Mouse (Mus musculus) heart, embryonic 16.5 days (tissue): ENCODE measurements around the gene Ank3. TPM values are rescaled to one million over a fixed set of nuclear protein-coding genes. Genes with fewer than 3 reads are reported as not detected.

Experiments used
- ATAC-seq: fragments of 200-750 bp; cut with Nextera tagmentation; replicated peaks from 2 replicates; pipeline ENCODE4 v1.8.0; 2017; ENCODE audit warnings: moderate number of reproducible peaks; ENCODE audit not compliant: insufficient read depth, low FRiP score; ENCODE audit errors: extremely low read depth
- H3K27ac ChIP-seq: fragments of 300-500 bp; sonication (generic); 2 replicates; pipeline ENCODE4 v1.5.1; 2014; ENCODE audit warnings: mild to moderate bottlenecking, low read length, control low read depth, moderate library complexity
- H3K27me3 ChIP-seq: fragments of 300-500 bp; sonication (generic); 2 replicates; pipeline ENCODE4 v1.6.1; 2014; ENCODE audit warnings: low read length, mixed read lengths; ENCODE audit not compliant: control insufficient read depth, insufficient read depth
- H3K36me3 ChIP-seq: fragments of 300-500 bp; sonication (generic); 2 replicates; pipeline ENCODE4 v1.6.1; 2014; ENCODE audit not compliant: control insufficient read depth, insufficient read depth
- H3K4me1 ChIP-seq: fragments of 300-500 bp; sonication (generic); 2 replicates; pipeline ENCODE4 v1.6.1; 2014; ENCODE audit warnings: low read length, mixed read lengths; ENCODE audit not compliant: control insufficient read depth, insufficient read depth
- H3K4me2 ChIP-seq: fragments of 300-500 bp; sonication (generic); 2 replicates; pipeline ENCODE4 v1.6.1; 2014; ENCODE audit warnings: low read depth, mild to moderate bottlenecking, control low read depth, low read length
- H3K4me3 ChIP-seq: fragments of 300-500 bp; sonication (generic); 2 replicates; pipeline ENCODE4 v1.5.1; 2014; ENCODE audit warnings: mild to moderate bottlenecking, control low read depth, low read length
- H3K9ac ChIP-seq: fragments of 300-500 bp; sonication (generic); 2 replicates; pipeline ENCODE4 v1.6.1; 2014; ENCODE audit warnings: low read length, control low read depth
- H3K9me3 ChIP-seq: fragments of 300-500 bp; sonication (generic); replicated peaks from 2 replicates; pipeline ENCODE4 v1.6.1; 2016; ENCODE audit warnings: low read length; ENCODE audit not compliant: control insufficient read depth
- WGBS: fragments of 180-500 bp; shearing (Covaris S2); extraction: QIAGEN DNeasy Blood & Tissue Kit; methylation state at CpG from one replicate; pipeline ENCODE4 v1.1.7; 2014; 5-methylcytosine and 5-hydroxymethylcytosine counted together
- polyA plus RNA-seq: library from polyadenylated mRNA; unstranded; fragments of >200 nt; fragmentation: Nextera tagmentation; extraction: Ambion mirVana; gene quantifications from 2 replicates; pipeline ENCODE4 v1.2.1, GENCODE M21; 2015

Ank3 gene
- polyA plus RNA-seq, 1 experiment from 2014 or later, result 33.2 TPM

DNA sequence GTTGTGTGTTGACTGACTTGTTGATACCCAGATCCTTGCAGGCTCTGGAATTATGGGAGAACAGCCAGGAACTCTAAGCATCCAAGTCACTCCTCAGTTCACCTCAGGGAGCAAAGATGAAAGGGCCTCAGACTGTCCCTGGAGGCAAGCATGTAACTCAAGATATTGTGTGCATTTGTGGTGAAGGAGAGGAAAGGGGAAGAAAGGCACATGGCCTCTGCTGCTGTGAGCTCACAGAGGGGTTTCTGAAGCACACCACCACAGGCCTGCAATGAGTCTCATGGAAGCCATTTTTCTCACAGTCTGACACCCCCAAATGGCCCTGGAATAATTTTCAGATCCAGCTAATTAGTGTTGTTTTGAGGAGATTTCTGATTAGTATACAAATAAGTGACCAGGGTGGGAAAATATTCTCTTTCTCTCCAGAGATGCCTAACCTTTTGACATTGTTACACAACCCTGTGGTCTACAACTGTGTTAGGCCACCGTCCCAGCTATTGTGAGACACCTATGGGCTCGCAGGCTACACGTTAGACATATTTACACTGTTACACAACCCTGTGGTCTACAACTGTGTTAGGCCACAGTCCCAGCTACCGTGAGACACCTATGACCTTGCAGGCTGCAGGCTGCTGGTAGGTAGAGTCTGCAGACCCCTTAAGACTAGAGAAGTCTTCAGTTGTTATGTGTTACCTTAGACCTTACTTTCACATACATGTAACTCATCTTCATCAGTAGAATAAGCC, 485.5 kb downstream of the Ank3 start:
- Histone ChIP-seq H3K27me3 (no peaks in the 10 kb centered on the region), H3K9ac (no peak overlapping the region), H3K4me1 (peaks cover 8% of the 10 kb centered on the region; the same call in 1 of the 2 replicates), H3K27ac (no peak overlapping the region), H3K4me3 (no peak overlapping the region), H3K36me3 (peaks cover 35% of the 10 kb centered on the region), H3K4me2 (no peak overlapping the region), H3K9me3 (peaks cover 7% of the 10 kb centered on the region)
- no peak for ATAC-seq
- 91% methylated on average over 4 of the region's 4 CpGs for WGBS

DNA sequence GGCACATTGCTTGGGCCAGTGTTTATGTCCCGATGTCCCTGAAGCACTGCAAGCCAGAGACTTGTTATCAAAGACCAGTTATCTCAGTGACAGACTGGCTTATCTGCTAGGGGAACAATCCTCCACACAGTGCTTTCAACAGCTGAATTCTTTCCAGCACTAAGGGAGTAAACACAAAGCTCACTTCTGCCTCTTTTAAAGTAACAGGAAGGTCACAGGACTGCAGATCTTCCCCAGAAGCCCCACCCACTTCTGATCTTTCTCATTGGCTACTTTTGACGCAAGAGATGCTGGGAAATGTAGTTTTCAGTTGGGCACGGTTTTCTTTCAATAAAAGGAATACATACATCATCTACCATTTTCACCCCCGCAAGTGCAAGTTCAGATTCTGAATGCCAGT, 489.8 kb downstream of the Ank3 start:
- H3K9me3 ChIP-seq, result no peaks in the 10 kb centered on the region
- H3K4me1 ChIP-seq, result peaks cover 8% of the 10 kb centered on the region; the same call in 1 of the 2 replicates
- no peaks in the 10 kb centered on the region for H3K27me3 ChIP-seq
- ATAC-seq, result peak; percentile 84
- H3K36me3 ChIP-seq, result peaks cover 22% of the 10 kb centered on the region
- H3K4me2 ChIP-seq, result peak overlapping the region; percentile 58
- peak overlapping the region; percentile 51; the same call in 1 of the 2 replicates for H3K9ac ChIP-seq
- 10% methylated on average over 4 of the region's 4 CpGs for WGBS
- peak overlapping the region; percentile 75 for H3K27ac ChIP-seq
- H3K4me3 ChIP-seq, result peak overlapping the region; percentile 26; the same call in 1 of the 2 replicates

DNA sequence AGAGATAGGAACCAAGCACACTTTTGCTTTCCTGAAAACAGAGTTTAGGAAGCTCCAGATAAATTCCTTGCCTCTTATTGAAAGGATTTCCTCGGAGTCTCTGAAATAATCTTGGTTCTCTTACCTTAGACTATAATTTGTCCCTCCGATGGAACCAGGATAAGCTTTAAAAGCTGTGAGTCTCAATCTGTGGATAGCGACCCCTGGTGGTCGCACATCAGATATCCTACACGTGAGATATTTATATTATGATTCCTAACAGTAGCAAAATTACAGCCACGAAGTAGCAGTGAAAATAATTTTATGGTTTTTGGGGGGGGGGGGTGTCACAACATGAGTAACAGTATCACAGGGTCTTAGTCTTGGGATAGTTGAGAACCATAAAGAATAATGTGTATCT, 491.2 kb downstream of the Ank3 start:
- H3K27me3 ChIP-seq, result no peaks in the 10 kb centered on the region
- H3K4me2 ChIP-seq, result no peak overlapping the region
- H3K9ac ChIP-seq, result no peak overlapping the region
- H3K27ac ChIP-seq, result no peak overlapping the region
- no peak overlapping the region for H3K4me3 ChIP-seq
- no peak for ATAC-seq
- WGBS, result 26% methylated on average over 6 of the region's 6 CpGs
- H3K9me3 ChIP-seq, result no peaks in the 10 kb centered on the region
- peaks cover 8% of the 10 kb centered on the region; the same call in 1 of the 2 replicates for H3K4me1 ChIP-seq
- H3K36me3 ChIP-seq, result peaks cover 17% of the 10 kb centered on the region

DNA sequence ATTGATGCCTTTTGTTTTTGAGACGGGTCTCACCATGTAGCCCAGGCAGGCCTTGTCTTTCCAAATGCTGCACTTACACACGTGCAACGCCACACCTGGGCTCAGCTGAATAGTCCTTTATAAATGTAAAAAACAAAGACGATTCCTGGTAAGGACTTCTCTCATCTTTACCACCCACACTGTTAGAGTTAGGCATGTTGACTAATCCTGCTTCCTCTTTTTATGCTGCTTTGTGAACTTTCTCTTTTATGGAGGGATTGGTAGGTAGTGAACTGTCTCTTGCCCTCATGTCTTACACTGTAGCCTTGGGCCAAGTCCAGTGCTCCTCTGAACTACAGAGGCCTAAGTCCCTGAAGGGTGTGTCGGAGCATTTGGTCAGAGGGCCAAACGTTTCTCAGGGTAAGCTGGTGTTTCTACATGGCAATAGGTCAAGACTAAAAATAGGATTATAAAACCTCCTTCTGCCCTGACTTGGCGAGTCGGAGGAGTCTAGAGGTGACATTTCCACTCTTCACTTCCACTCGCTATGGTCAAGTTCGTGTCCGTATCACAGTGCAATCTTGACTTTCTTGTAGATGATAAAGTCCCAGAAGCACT, 491.9 kb downstream of the Ank3 start:
- Histone ChIP-seq H3K4me1 (peaks cover 8% of the 10 kb centered on the region; the same call in 1 of the 2 replicates), H3K27ac (no peak overlapping the region), H3K9ac (no peak overlapping the region), H3K4me2 (no peak overlapping the region), H3K9me3 (no peaks in the 10 kb centered on the region), H3K4me3 (no peak overlapping the region), H3K27me3 (no peaks in the 10 kb centered on the region), H3K36me3 (peaks cover 10% of the 10 kb centered on the region; the same call in 1 of the 2 replicates)
- no peak for ATAC-seq
- 80% methylated on average over 11 of the region's 11 CpGs for WGBS

DNA sequence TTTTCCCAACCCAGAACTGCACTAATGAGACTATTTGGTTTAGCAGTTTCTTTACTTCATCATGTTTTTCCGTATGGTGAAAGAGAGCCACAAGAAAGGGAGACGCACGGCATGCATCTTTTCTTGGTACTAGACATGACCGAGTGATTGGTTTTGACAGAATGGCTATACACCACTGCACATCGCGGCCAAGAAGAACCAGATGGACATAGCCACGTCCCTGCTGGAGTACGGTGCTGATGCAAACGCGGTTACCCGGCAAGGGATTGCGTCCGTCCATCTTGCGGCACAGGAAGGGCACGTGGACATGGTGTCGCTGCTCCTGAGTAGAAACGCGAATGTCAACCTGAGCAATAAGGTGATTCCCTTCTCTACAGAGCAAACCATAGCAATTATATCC, 493.6 kb downstream of the Ank3 start:
- no peaks in the 10 kb centered on the region for H3K9me3 ChIP-seq
- no peaks in the 10 kb centered on the region for H3K27me3 ChIP-seq
- no peak overlapping the region for H3K4me2 ChIP-seq
- H3K4me3 ChIP-seq, result no peak overlapping the region
- WGBS, result 93% methylated on average over 18 of the region's 18 CpGs
- ATAC-seq, result no peak
- no peak overlapping the region for H3K27ac ChIP-seq
- no peak overlapping the region for H3K9ac ChIP-seq
- H3K36me3 ChIP-seq, result peaks cover 7% of the 10 kb centered on the region; the same call in 1 of the 2 replicates
- H3K4me1 ChIP-seq, result peaks cover 8% of the 10 kb centered on the region; the same call in 1 of the 2 replicates

DNA sequence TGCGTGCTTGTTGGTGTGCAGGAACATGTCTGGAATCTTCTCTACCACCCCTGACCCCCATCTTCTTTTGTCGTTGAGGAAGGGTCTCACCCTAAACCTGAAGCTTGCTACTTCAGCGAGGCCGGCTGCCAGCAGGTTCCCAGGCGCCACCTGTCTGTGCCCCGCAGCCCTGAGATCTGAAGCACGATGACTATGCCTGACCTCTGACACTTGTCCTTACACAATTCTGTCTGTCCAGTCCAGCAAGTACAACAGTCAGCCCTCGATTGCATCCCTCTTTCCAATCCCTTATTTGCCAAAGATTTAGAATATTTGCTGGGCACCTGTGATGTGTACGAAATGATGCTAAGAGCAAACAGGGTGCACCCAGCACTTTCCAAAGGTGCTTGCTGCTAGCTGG, 497.0 kb downstream of the Ank3 start:
- Histone ChIP-seq H3K4me1 (no peaks in the 10 kb centered on the region), H3K27ac (no peak overlapping the region), H3K36me3 (peaks cover 16% of the 10 kb centered on the region), H3K27me3 (no peaks in the 10 kb centered on the region), H3K4me3 (no peak overlapping the region), H3K4me2 (no peak overlapping the region), H3K9ac (no peak overlapping the region), H3K9me3 (no peaks in the 10 kb centered on the region)
- WGBS, result 69% methylated on average over 9 of the region's 9 CpGs
- no peak for ATAC-seq

DNA sequence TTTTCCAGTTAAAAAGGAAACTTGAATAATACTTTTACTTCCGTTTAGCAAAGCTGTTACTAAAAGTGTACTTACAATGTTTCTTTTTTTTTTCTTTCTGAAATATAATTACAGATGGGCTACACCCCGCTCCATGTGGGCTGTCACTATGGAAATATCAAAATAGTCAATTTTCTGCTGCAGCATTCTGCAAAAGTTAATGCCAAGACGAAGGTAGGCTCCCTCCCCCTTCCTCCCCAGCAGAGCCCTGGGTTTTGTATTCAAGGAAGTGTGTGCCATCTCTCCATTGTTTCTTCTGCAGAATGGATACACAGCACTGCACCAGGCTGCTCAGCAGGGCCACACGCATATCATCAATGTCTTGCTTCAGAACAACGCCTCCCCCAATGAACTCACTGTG, 499.4 kb downstream of the Ank3 start:
- peaks cover 14% of the 10 kb centered on the region for H3K36me3 ChIP-seq
- H3K4me2 ChIP-seq, result no peak overlapping the region
- H3K9me3 ChIP-seq, result no peaks in the 10 kb centered on the region
- H3K9ac ChIP-seq, result no peak overlapping the region
- H3K4me1 ChIP-seq, result no peaks in the 10 kb centered on the region
- H3K27ac ChIP-seq, result no peak overlapping the region
- 78% methylated on average over 5 of the region's 5 CpGs for WGBS
- H3K4me3 ChIP-seq, result no peak overlapping the region
- no peaks in the 10 kb centered on the region for H3K27me3 ChIP-seq
- no peak for ATAC-seq

DNA sequence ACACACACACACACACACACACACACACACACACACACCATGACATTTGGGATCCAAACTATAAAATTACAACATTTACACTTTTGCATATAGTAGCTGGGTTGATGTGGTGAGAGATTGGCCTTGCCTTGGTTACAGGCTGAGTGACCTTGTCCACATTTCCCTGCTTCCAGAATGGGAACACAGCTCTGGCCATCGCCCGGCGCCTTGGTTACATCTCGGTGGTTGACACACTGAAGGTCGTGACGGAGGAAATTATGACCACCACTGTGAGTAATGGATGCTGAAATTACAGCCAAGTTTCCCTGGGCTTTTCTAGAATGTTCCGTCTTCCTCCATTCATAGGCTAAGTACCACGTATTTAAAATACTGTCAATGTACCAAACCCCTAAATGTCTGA, 500.2 kb downstream of the Ank3 start:
- Histone ChIP-seq H3K4me2 (no peak overlapping the region), H3K27me3 (no peaks in the 10 kb centered on the region), H3K4me1 (no peaks in the 10 kb centered on the region), H3K27ac (no peak overlapping the region), H3K9ac (no peak overlapping the region), H3K9me3 (no peaks in the 10 kb centered on the region), H3K4me3 (no peak overlapping the region), H3K36me3 (peaks cover 11% of the 10 kb centered on the region)
- no peak for ATAC-seq
- WGBS, result 86% methylated on average over 8 of the region's 8 CpGs

DNA sequence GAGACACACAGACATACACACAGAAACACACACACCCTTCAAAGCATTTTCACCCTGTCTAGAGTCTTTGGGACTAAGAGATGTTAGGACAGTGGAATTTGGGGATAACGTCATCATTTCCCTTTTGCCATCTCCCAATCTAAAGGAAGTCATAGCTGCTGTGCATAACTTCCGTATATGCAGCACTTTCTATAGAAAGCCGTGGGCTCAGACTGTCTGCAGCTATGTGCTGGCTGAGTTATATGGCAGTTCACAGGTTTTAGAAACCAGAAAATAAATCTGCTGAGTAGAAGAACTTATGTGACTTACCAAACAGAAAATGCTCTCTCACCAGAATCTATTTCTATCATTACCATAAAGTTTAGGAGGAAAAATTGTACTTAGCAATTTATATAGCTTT, 501.2 kb downstream of the Ank3 start:
- Histone ChIP-seq H3K4me1 (no peaks in the 10 kb centered on the region), H3K9me3 (no peaks in the 10 kb centered on the region), H3K4me3 (no peak overlapping the region), H3K9ac (no peak overlapping the region), H3K36me3 (peaks cover 11% of the 10 kb centered on the region), H3K27me3 (no peaks in the 10 kb centered on the region), H3K4me2 (no peak overlapping the region), H3K27ac (no peak overlapping the region)
- 81% methylated on average over 3 of the region's 3 CpGs for WGBS
- ATAC-seq, result no peak
